Mouse (Mus musculus) liver, embryonic 11.5 days (tissue): ENCODE results near the gene Gm49027. TPM values are rescaled to one million over a fixed set of nuclear protein-coding genes. Genes with fewer than 3 reads are reported as not detected.
A peak's percentile ranks its signal among the peaks of the same experiment; 100 is the strongest.

Source experiments
- ATAC-seq: fragments of 200-750 bp; cut with Nextera tagmentation; replicated peaks from 2 replicates; pipeline ENCODE4 v1.8.0; 2017; ENCODE audit warnings: moderate number of reproducible peaks, mild to moderate bottlenecking, moderate TSS enrichment, moderate library complexity; ENCODE audit not compliant: low FRiP score
- DNase-seq: peaks from one replicate; pipeline ENCODE4 v3.0.0-alpha.2; 2017; ENCODE audit warnings: low spot score
- H3K27ac ChIP-seq: fragments of 300-500 bp; sonication (generic); 2 replicates; pipeline ENCODE4 v1.5.1; 2014; ENCODE audit warnings: mild to moderate bottlenecking, low read depth, low read length, control low read depth
- H3K27me3 ChIP-seq: fragments of 300-500 bp; sonication (generic); replicated peaks from 2 replicates; pipeline ENCODE4 v1.6.1; 2014; ENCODE audit warnings: low read length, mixed read lengths; ENCODE audit not compliant: control insufficient read depth, insufficient read depth
- H3K36me3 ChIP-seq: fragments of 300-500 bp; sonication (generic); 2 replicates; pipeline ENCODE4 v1.6.1; 2014; ENCODE audit warnings: mild to moderate bottlenecking, low read length, moderate library complexity, mixed read lengths; ENCODE audit not compliant: control insufficient read depth, insufficient read depth
- H3K4me1 ChIP-seq: fragments of 300-500 bp; sonication (generic); replicated peaks from 2 replicates; pipeline ENCODE4 v1.6.1; 2014; ENCODE audit warnings: low read length, mixed read lengths; ENCODE audit not compliant: control insufficient read depth, insufficient read depth
- H3K4me2 ChIP-seq: fragments of 300-500 bp; sonication (generic); 2 replicates; pipeline ENCODE4 v1.6.1; 2014; ENCODE audit warnings: mild to moderate bottlenecking, control low read depth, moderate library complexity
- H3K4me3 ChIP-seq: fragments of 300-500 bp; sonication (generic); 2 replicates; pipeline ENCODE4 v1.5.1; 2014; ENCODE audit warnings: low read depth, low read length, control low read depth
- H3K9ac ChIP-seq: fragments of 300-500 bp; sonication (generic); 2 replicates; pipeline ENCODE4 v1.6.1; 2014; ENCODE audit warnings: low read depth, low read length, control low read depth
- H3K9me3 ChIP-seq: fragments of 300-500 bp; sonication (generic); 2 replicates; pipeline ENCODE4 v1.6.1; 2016; ENCODE audit warnings: low read length, inconsistent platforms, mixed read lengths; ENCODE audit not compliant: control insufficient read depth
- WGBS: fragments of 180-500 bp; shearing (Covaris S2); extraction: QIAGEN DNeasy Blood & Tissue Kit; methylation state at CpG from one replicate; pipeline ENCODE4 v1.1.7; 2014; 5-methylcytosine and 5-hydroxymethylcytosine counted together
- microRNA-seq: library from miRNA; unstranded; fragments of <30 nt; microRNA quantifications from one replicate; pipeline ENCODE4, GENCODE M21; 2017; ENCODE audit warnings: borderline number of aligned reads
- polyA plus RNA-seq: library from polyadenylated mRNA; unstranded; fragments of >200 nt; fragmentation: Nextera tagmentation; extraction: Ambion mirVana; gene quantifications from 2 replicates; pipeline ENCODE4 v1.2.1, GENCODE M21; 2014

Gene Gm49027
- polyA plus RNA-seq, 1 experiment from 2014 or later = 0.47 TPM

DNA sequence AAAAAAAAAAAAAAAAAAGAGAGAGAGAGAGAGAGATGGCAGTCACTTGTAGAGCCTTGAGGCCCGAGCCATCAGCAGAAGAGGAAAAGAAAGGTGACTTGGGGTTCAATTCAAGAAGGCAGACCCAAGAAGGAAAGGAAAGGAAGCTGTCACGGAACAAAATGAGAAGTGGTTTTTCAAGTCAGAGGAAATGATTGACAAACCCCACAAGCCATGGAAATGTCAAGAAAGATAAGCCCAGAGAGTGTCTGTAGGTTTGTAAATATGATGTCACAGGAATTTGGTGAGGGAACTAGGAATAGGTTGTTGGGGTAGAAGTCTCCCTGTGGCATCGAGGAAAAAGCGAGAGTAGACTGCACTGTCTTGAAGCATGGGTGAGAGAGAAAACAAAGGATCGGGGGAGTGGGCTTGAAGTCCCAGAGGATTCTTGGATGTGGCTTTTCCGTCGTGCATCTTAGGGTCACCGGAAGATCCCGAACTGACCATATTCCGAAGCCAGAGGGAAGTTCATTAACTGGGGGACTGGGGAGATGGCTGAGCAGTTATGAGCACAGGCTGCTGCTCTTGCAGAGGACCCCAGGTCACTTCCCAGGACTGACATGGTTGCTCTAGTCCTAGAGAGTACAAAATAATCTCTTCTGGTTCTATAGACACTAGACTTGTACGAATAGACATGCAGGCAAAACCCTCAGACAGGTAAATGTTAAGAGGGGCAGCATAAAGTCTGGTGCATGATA, 37.5 kb downstream of the Gm49027 start:
- no peak for ATAC-seq
- H3K4me1 ChIP-seq = peaks cover 4% of the 10 kb centered on the region; the same call in 1 of the 2 replicates
- no peak overlapping the region for H3K27ac ChIP-seq
- no peak overlapping the region for H3K4me2 ChIP-seq
- H3K4me3 ChIP-seq = no peak overlapping the region
- 60% methylated on average over 11 of the region's 11 CpGs for WGBS
- no peak overlapping the region for H3K9ac ChIP-seq
- no peaks in the 10 kb centered on the region for H3K36me3 ChIP-seq
- no peak for DNase-seq
- H3K9me3 ChIP-seq = no peaks in the 10 kb centered on the region
- H3K27me3 ChIP-seq = peaks cover 6% of the 10 kb centered on the region; the same call in 1 of the 2 replicates

DNA sequence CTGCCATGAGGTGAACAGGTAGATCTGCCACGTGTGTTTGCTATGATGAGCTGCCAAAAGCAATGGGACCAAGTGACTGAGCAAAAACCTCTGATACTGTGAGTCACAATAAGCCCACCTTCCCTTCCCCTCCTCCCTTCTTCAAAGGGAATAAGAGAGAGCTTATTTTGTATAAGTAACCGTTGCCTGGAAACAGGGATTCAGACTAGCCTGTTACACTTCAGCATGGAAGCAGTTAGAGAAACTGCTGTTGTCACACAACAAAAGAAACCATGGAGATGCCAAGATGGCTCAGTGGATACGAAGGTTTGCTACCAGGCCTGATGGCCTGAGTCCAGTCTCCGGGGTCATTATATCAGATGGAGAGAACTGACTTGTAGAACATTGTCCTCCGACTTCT, 51.5 kb downstream of the Gm49027 start:
- ATAC-seq = no peak
- no peaks in the 10 kb centered on the region for H3K27me3 ChIP-seq
- H3K4me1 ChIP-seq = no peaks in the 10 kb centered on the region
- no peak for DNase-seq
- no peak overlapping the region for H3K4me3 ChIP-seq
- H3K9me3 ChIP-seq = no peaks in the 10 kb centered on the region
- H3K27ac ChIP-seq = no peak overlapping the region
- no peak overlapping the region for H3K9ac ChIP-seq
- H3K4me2 ChIP-seq = no peak overlapping the region
- WGBS = 85% methylated on average over 5 of the region's 5 CpGs
- no peaks in the 10 kb centered on the region for H3K36me3 ChIP-seq

DNA sequence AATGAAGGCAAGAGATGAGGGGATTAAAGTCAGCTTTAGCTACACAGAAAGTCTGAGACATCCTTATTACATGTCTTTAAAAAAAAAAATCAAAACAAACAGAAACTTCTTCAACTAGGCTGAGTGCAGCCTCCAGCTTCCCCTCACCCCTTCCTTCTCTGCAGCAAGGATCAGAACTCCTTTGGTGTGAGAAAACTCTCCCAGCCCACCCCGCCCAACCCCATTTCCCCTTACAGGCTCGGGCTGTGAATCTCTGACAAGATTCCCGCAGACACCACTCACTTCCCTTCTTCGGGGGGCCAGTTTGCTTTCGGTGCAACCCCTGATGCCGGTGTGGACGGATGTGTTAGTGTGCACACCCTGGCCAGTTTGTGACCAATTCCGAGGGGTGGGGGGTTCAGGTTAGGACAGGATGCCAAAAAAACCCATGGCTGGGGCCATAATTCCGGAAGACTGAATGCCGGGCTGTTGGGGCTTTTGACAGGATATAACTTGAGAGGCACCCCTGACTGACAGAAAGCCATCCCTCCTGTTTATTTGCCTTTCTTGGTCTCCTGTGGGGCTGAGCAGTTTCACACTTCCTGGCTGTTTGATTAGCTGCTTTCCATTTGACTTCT, 54.4 kb downstream of the Gm49027 start:
- no peaks in the 10 kb centered on the region for H3K27me3 ChIP-seq
- no peak overlapping the region for H3K27ac ChIP-seq
- peak overlapping the region; percentile 40 for H3K4me2 ChIP-seq
- no peaks in the 10 kb centered on the region for H3K9me3 ChIP-seq
- no peaks in the 10 kb centered on the region for H3K36me3 ChIP-seq
- DNase-seq (no peak), ATAC-seq (no peak)
- 5% methylated on average over 10 of the region's 10 CpGs for WGBS
- H3K4me3 ChIP-seq = peak overlapping the region; percentile 22; the same call in 1 of the 2 replicates
- no peaks in the 10 kb centered on the region for H3K4me1 ChIP-seq
- H3K9ac ChIP-seq = 0 out of 2 replicates have a peak overlapping the region, but pooled peaks have one; percentile 12

DNA sequence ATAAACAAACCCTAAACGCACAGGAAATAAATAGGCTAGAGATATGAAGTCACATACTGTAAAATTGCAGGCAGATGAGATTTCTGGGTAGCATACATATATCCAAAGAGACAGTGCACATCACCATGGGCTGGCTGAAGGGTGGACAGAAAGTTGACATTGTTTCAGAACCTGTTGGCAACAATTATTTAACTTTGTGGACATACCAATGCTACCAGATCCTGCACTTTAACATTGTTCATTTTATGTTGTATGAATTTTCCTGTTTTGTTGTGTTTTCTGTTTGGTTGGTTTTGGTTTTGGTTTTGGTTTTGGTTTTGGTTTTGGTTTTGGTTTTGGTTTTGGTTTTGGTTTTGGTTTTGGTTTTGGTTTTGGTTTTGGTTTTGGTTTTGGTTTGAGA, 60.6 kb downstream of the Gm49027 start:
- H3K36me3 ChIP-seq = no peaks in the 10 kb centered on the region
- H3K27me3 ChIP-seq = no peaks in the 10 kb centered on the region
- no peak overlapping the region for H3K9ac ChIP-seq
- H3K27ac ChIP-seq = no peak overlapping the region
- WGBS = 90% methylated on average over 1 of the region's 1 CpGs
- no peak overlapping the region for H3K4me3 ChIP-seq
- H3K4me2 ChIP-seq = no peak overlapping the region
- no peaks in the 10 kb centered on the region for H3K4me1 ChIP-seq
- no peak for DNase-seq
- no peaks in the 10 kb centered on the region for H3K9me3 ChIP-seq
- ATAC-seq = no peak

Small RNA genes within 50 kb of the gene (microRNA-seq; reads per million reads assigned to microRNA genes)
- 2.8 reads per million for gene Mir7647

Other genes starting within 250 kb of the Gm49027 start
- gene Bcl7a, start 181.7 kb downstream of the Gm49027 start, polyA plus RNA-seq = 18.2 and 21.1 TPM in 2 replicates
- 13.7 and 14.0 TPM in 2 replicates for gene Mlxip, start 130.7 kb downstream of the Gm49027 start, polyA plus RNA-seq
- gene Lrrc43, start 36.2 kb downstream of the Gm49027 start, polyA plus RNA-seq = not detected in 2 replicates
- gene Il31, start 36.0 kb downstream of the Gm49027 start, polyA plus RNA-seq = not detected in 2 replicates
- gene B3gnt4, start 15.0 kb downstream of the Gm49027 start, polyA plus RNA-seq = 0.23 and 0.34 TPM in 2 replicates
- 101 and 104 TPM in 2 replicates for gene Diablo, start 1.3 kb downstream of the Gm49027 start, polyA plus RNA-seq
- gene Vps33a, start 47.5 kb upstream of the Gm49027 start, polyA plus RNA-seq = 36.0 and 36.9 TPM in 2 replicates
- gene Clip1, start 159.1 kb upstream of the Gm49027 start, polyA plus RNA-seq = 22.8 and 27.6 TPM in 2 replicates
- gene Zcchc8, start 195.6 kb upstream of the Gm49027 start, polyA plus RNA-seq = 89.3 and 92.1 TPM in 2 replicates
- 102 and 109 TPM in 2 replicates for gene Rsrc2, start 223.9 kb upstream of the Gm49027 start, polyA plus RNA-seq
- 51.8 and 52.6 TPM in 2 replicates for gene Kntc1, start 224.2 kb upstream of the Gm49027 start, polyA plus RNA-seq